ENCODE assay signal across 16 mouse cellular contexts in genomic region chr12:110061961-110062360, GRCm38 (mm10).
"Had no signal": no experiment of that assay in that cellular context is flagged by ENCODE, and none has a peak within 500 bp of the region (broad histone marks: within the 10 kb centered on the region; RNA-seq: fewer than 3 reads in every experiment).

No protein-coding gene starts in this region.

- H3K4me2 ChIP-seq: neural tube, embryonic 13.5 days; neural tube, embryonic 15.5 days; stomach, embryonic 15.5 days had no signal

- H3K27ac ChIP-seq: neural tube, embryonic 13.5 days; neural tube, embryonic 15.5 days; stomach, embryonic 15.5 days; stomach, postnatal 0 days had no signal

- H3K4me3 ChIP-seq: neural tube, embryonic 13.5 days; neural tube, embryonic 15.5 days; stomach, embryonic 15.5 days had no signal

- H3K27me3 ChIP-seq: neural tube, embryonic 13.5 days; neural tube, embryonic 15.5 days; stomach, embryonic 15.5 days had no signal

- H3K9me3 ChIP-seq: neural tube, embryonic 13.5 days; neural tube, embryonic 15.5 days; stomach, embryonic 15.5 days had no signal

- H3K4me1 ChIP-seq: neural tube, embryonic 13.5 days; neural tube, embryonic 15.5 days; stomach, embryonic 15.5 days had no signal

- H3K9ac ChIP-seq: neural tube, embryonic 13.5 days; neural tube, embryonic 15.5 days; stomach, embryonic 15.5 days had no signal

- H3K36me3 ChIP-seq: neural tube, embryonic 13.5 days; neural tube, embryonic 15.5 days; stomach, embryonic 15.5 days had no signal

- DNase-seq: retina, postnatal 1 day; right cerebral cortex, adult 18-20 months; right cerebral cortex, postnatal 14 days; right cerebral cortex, postnatal 25 days; right cerebral cortex, postnatal 4 days; spleen, adult 18-20 months; thymus, adult 18-20 months; thymus, adult 2 months; thymus, postnatal 14 days; thymus, postnatal 25 days; thymus, postnatal 36 days; thymus, postnatal 4 days had no signal
